Mouse (Mus musculus) heart, embryonic 10.5 days (tissue): ENCODE results near the gene Nelfe. TPM values are rescaled to one million over a fixed set of nuclear protein-coding genes. Genes with fewer than 3 reads are reported as not detected.
A peak's percentile ranks its signal among the peaks of the same experiment; 100 is the strongest.

ENCODE experiments used
- DNase-seq: peaks from one replicate; pipeline ENCODE4 v3.0.0-alpha.2; 2017; ENCODE audit warnings: low spot score
- H3K27ac ChIP-seq: fragments of 300-500 bp; sonication (generic); 2 replicates; pipeline ENCODE4 v1.5.1; 2016; ENCODE audit warnings: mild to moderate bottlenecking
- H3K27me3 ChIP-seq: fragments of 300-500 bp; sonication (generic); 2 replicates; pipeline ENCODE4 v1.6.1; 2016; ENCODE audit warnings: mild to moderate bottlenecking; ENCODE audit not compliant: poor library complexity, insufficient read depth, severe bottlenecking
- H3K36me3 ChIP-seq: fragments of 300-500 bp; sonication (generic); 2 replicates; pipeline ENCODE4 v1.6.1; 2016; ENCODE audit warnings: mild to moderate bottlenecking, moderate library complexity
- H3K4me1 ChIP-seq: fragments of 300-500 bp; sonication (generic); 2 replicates; pipeline ENCODE4 v1.6.1; 2016; ENCODE audit warnings: mild to moderate bottlenecking
- H3K4me3 ChIP-seq: fragments of 300-500 bp; sonication (generic); 2 replicates; pipeline ENCODE4 v1.5.1; 2016; ENCODE audit warnings: mild to moderate bottlenecking, moderate library complexity
- H3K9me3 ChIP-seq: fragments of 300-500 bp; sonication (generic); 2 replicates; pipeline ENCODE4 v1.6.1; 2016; ENCODE audit warnings: mild to moderate bottlenecking, moderate library complexity
- WGBS: fragments of 180-500 bp; shearing (Covaris S2); methylation state at CpG from one replicate; pipeline ENCODE4 v1.1.7; 2016; 5-methylcytosine and 5-hydroxymethylcytosine counted together
- polyA plus RNA-seq: library from polyadenylated mRNA; unstranded; fragments of >200 nt; fragmentation: Nextera tagmentation; extraction: Ambion mirVana; gene quantifications from 2 replicates; pipeline ENCODE4 v1.2.1, GENCODE M21; 2016

Gene Nelfe
- polyA plus RNA-seq, 1 experiment from 2014 or later, result 104 TPM

- Histone ChIP-seq H3K9me3 (no peaks in the 10 kb centered on the region), H3K4me3 (no peak overlapping the region), H3K4me1 (peaks cover 13% of the 10 kb centered on the region), H3K27me3 (no peaks in the 10 kb centered on the region), H3K36me3 (peaks cover 64% of the 10 kb centered on the region), H3K27ac (no peak overlapping the region)
- WGBS, result 74% methylated on average over 3 of the region's 3 CpGs
- no peak for DNase-seq
Measured at GRCm38 (mm10) chr17:34854761-34855160, 4.6 kb downstream of the Nelfe start.

GRCm38 (mm10) chr17:34855825-34856224, 5.6 kb downstream of the Nelfe start:
- no peak for DNase-seq
- Histone ChIP-seq H3K27ac (no peak overlapping the region), H3K36me3 (peaks cover 64% of the 10 kb centered on the region), H3K9me3 (no peaks in the 10 kb centered on the region), H3K27me3 (no peaks in the 10 kb centered on the region), H3K4me3 (no peak overlapping the region), H3K4me1 (peaks cover 8% of the 10 kb centered on the region)
- WGBS, result 42% methylated on average over 3 of the region's 3 CpGs

GRCm38 (mm10) chr17:34858670-34859069, 8.5 kb downstream of the Nelfe start:
- Histone ChIP-seq H3K27me3 (peaks cover 18% of the 10 kb centered on the region; the same call in 1 of the 2 replicates), H3K36me3 (peaks cover 47% of the 10 kb centered on the region), H3K9me3 (no peaks in the 10 kb centered on the region), H3K27ac (no peak overlapping the region), H3K4me1 (no peaks in the 10 kb centered on the region), H3K4me3 (no peak overlapping the region)
- DNase-seq, result no peak
- 76% methylated on average over 4 of the region's 4 CpGs for WGBS

- Histone ChIP-seq H3K27me3 (peaks cover 27% of the 10 kb centered on the region; the same call in 1 of the 2 replicates), H3K4me1 (no peaks in the 10 kb centered on the region), H3K9me3 (no peaks in the 10 kb centered on the region), H3K36me3 (peaks cover 28% of the 10 kb centered on the region), H3K27ac (no peak overlapping the region), H3K4me3 (no peak overlapping the region)
- no peak for DNase-seq
- 78% methylated on average over 9 of the region's 9 CpGs for WGBS
Measured at GRCm38 (mm10) chr17:34860514-34860913, 10.3 kb downstream of the Nelfe start.

- Histone ChIP-seq H3K27me3 (peaks cover 27% of the 10 kb centered on the region; the same call in 1 of the 2 replicates), H3K9me3 (no peaks in the 10 kb centered on the region), H3K36me3 (peaks cover 15% of the 10 kb centered on the region), H3K27ac (no peak overlapping the region; the same call in 1 of the 2 replicates), H3K4me1 (no peaks in the 10 kb centered on the region), H3K4me3 (no peak overlapping the region)
- no peak for DNase-seq
- WGBS, result 63% methylated on average over 13 of the region's 13 CpGs
Measured at GRCm38 (mm10) chr17:34861704-34862415, 11.7 kb downstream of the Nelfe start.

- Histone ChIP-seq H3K4me1 (no peaks in the 10 kb centered on the region), H3K27me3 (peaks cover 27% of the 10 kb centered on the region; the same call in 1 of the 2 replicates), H3K9me3 (no peaks in the 10 kb centered on the region), H3K4me3 (no peak within 1 kb of the TSS), H3K36me3 (peaks cover 8% of the 10 kb centered on the region), H3K27ac (no peak within 1 kb of the TSS; the same call in 1 of the 2 replicates)
- DNase-seq, result no peak
- WGBS, result 70% methylated on average over 8 of the region's 8 CpGs
Measured at GRCm38 (mm10) chr17:34862416-34863081, 12.4 kb downstream of the Nelfe start, which contains the start of gene Cfb. Cfb (minus strand) TSS chr17:34862518.

- H3K4me3 ChIP-seq, result no peak overlapping the region
- no peaks in the 10 kb centered on the region for H3K36me3 ChIP-seq
- DNase-seq, result no peak
- H3K9me3 ChIP-seq, result no peaks in the 10 kb centered on the region
- no peaks in the 10 kb centered on the region for H3K4me1 ChIP-seq
- H3K27ac ChIP-seq, result no peak overlapping the region
- WGBS, result 58% methylated on average over 7 of the region's 7 CpGs
- peaks cover 27% of the 10 kb centered on the region; the same call in 1 of the 2 replicates for H3K27me3 ChIP-seq
Measured at GRCm38 (mm10) chr17:34865981-34866380, 15.8 kb downstream of the Nelfe start.

GRCm38 (mm10) chr17:34874321-34874720, 24.1 kb downstream of the Nelfe start:
- 89% methylated on average over 6 of the region's 6 CpGs for WGBS
- no peak overlapping the region for H3K27ac ChIP-seq
- peaks cover 9% of the 10 kb centered on the region; the same call in 1 of the 2 replicates for H3K27me3 ChIP-seq
- peaks cover 2% of the 10 kb centered on the region for H3K4me1 ChIP-seq
- H3K4me3 ChIP-seq, result no peak overlapping the region
- no peak for DNase-seq
- no peaks in the 10 kb centered on the region for H3K9me3 ChIP-seq
- H3K36me3 ChIP-seq, result no peaks in the 10 kb centered on the region

- DNase-seq, result no peak
- WGBS, result 60% methylated on average over 11 of the region's 11 CpGs
- Histone ChIP-seq H3K4me1 (peaks cover 25% of the 10 kb centered on the region), H3K27ac (peak within 1 kb of the TSS; percentile 52), H3K36me3 (no peaks in the 10 kb centered on the region), H3K4me3 (no peak within 1 kb of the TSS), H3K27me3 (peaks cover 22% of the 10 kb centered on the region; the same call in 1 of the 2 replicates), H3K9me3 (no peaks in the 10 kb centered on the region)
Measured at GRCm38 (mm10) chr17:34879336-34879879, 29.2 kb downstream of the Nelfe start, which contains the start of gene Zbtb12. Zbtb12 (plus strand) TSS chr17:34879483.

GRCm38 (mm10) chr17:34881166-34881565, 31.0 kb downstream of the Nelfe start:
- H3K27me3 ChIP-seq, result peaks cover 22% of the 10 kb centered on the region; the same call in 1 of the 2 replicates
- peak overlapping the region; percentile 43; the same call in 1 of the 2 replicates for H3K4me3 ChIP-seq
- H3K27ac ChIP-seq, result no peak overlapping the region
- DNase-seq, result no peak
- H3K4me1 ChIP-seq, result peaks cover 25% of the 10 kb centered on the region
- H3K9me3 ChIP-seq, result no peaks in the 10 kb centered on the region
- H3K36me3 ChIP-seq, result no peaks in the 10 kb centered on the region

GRCm38 (mm10) chr17:34881683-34882310, 31.6 kb downstream of the Nelfe start, which contains the start of gene Gm20547:
Gm20547 (minus strand) TSS chr17:34882042.
- 9% methylated on average over 15 of the region's 15 CpGs for WGBS
- Histone ChIP-seq H3K4me3 (peak within 1 kb of the TSS; percentile 43; the same call in 1 of the 2 replicates), H3K4me1 (peaks cover 25% of the 10 kb centered on the region), H3K36me3 (no peaks in the 10 kb centered on the region), H3K27ac (no peak within 1 kb of the TSS), H3K9me3 (no peaks in the 10 kb centered on the region), H3K27me3 (peaks cover 16% of the 10 kb centered on the region; the same call in 1 of the 2 replicates)
- DNase-seq, result no peak

GRCm38 (mm10) chr17:34883332-34883731, 33.1 kb downstream of the Nelfe start:
- Histone ChIP-seq H3K4me1 (peaks cover 25% of the 10 kb centered on the region), H3K27me3 (peaks cover 16% of the 10 kb centered on the region; the same call in 1 of the 2 replicates), H3K4me3 (no peak overlapping the region), H3K9me3 (no peaks in the 10 kb centered on the region), H3K27ac (no peak overlapping the region), H3K36me3 (no peaks in the 10 kb centered on the region)
- DNase-seq, result no peak
- WGBS, result 67% methylated on average over 3 of the region's 3 CpGs
